Mouse (Mus musculus): ENCODE results near the gene Smyd2.

The Smyd2 gene

DNA sequence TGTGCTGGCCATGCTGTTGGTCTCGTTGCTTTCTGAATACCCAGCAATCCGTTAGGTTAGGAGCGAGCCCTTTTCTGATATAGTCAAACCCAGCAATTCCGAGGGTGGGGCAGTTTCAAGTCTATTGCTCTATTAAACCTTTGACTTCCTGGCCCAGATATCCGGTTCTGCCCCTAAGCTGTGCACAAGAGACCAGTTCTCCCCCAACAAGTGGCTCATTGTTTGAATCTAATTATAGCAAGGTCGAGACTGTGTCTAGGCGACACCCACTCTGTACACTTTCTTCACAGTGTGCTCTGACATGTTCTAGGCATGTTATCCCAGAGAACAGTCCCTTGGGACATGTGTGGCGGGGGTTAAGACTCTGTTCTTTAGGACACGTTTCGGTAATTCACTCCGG, 72.6 kb downstream of the Smyd2 start:
- in situ Hi-C loops (cut with MboI; ENCODE audit: low sequenced_read_pairs), result no loop called here

DNA sequence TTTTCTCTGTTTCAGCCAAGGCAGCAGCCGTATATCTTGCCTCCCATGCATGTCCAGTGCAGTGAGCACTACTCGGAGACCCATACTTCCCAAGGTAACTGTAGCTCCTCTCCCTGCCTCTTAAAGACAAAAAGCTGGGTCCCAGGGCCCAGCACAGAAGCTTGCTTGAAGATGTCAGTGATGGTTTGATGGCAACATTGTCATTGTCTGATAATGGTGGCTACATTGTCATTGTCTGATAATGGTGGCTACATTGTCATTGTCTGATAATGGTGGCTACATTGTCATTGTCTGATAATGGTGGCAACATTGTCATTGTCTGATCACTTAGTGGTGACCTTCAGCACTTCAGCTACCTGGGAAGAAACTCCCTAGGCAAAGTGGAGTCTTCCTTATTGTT, 75.8 kb downstream of the Smyd2 start:
- in situ Hi-C loops (cut with MboI; ENCODE audit: low sequenced_read_pairs), result no loop called here

DNA sequence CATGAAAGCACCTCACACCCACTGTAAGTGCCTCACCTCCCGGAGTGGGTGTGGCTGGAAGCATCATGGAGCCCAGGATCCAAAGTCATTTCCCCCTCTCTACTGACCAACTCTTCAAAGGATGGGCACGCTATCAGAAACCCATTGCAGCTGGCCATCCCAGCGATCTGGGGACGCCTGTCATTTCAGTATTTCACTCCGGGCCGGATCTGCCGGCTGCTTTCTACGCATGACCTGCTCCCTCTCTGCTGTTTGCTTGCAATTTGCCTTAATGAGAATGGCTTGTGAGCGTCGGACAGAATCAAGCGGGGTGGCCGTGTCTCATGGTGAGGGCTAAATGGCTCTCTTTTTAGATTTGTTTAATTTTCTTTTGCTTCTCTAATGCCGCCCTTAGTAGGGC, 88.0 kb downstream of the Smyd2 start:
- in situ Hi-C loops (cut with MboI; ENCODE audit: low sequenced_read_pairs), result no loop called here

DNA sequence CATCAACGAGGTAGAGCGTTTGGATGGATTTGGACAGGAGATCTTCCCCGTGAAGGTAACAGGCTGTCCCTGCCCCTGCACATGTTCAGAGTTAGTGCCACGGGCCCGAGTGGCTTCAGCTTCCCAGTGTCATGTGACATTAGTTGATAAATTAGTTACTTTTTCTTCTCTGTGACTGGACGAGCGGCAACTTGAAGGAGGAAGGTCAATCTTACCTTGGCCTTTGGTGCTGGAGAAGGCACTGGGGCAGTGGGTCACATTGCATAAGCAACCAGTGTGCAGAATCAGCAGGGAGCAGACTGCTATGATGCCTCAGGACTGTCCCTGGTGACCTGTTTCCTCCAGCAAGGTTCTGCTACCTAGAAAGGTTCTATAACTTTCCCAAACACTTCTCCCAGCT, 88.8 kb downstream of the Smyd2 start:
- in situ Hi-C loops (cut with MboI; ENCODE audit: low sequenced_read_pairs), result no loop called here

DNA sequence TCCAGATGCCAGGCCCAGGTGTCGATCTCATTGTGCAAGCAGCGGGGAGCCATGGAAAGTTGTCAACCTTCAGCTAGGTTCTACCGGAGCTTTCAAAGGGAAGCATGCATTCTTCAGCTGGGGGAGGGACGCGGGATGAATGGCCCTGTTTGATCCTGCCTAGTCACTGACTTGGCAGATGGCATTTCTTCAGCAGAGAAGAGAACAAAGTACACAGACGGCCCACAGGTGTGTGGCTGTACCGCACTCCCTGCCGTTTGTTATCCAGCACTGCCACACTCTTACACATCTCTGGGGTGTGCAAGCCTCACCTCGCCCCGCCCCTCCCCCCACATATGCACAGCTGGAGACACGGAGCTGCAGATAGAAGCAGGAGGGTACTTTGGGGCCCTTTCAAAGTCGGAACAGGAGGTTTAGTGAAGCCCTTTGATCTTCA, 91.3 kb downstream of the Smyd2 start:
- in situ Hi-C loops (cut with MboI; ENCODE audit: low sequenced_read_pairs), result no loop called here
